Mouse (Mus musculus): ENCODE data around the gene Skint10.

The Skint10 gene

DNA sequence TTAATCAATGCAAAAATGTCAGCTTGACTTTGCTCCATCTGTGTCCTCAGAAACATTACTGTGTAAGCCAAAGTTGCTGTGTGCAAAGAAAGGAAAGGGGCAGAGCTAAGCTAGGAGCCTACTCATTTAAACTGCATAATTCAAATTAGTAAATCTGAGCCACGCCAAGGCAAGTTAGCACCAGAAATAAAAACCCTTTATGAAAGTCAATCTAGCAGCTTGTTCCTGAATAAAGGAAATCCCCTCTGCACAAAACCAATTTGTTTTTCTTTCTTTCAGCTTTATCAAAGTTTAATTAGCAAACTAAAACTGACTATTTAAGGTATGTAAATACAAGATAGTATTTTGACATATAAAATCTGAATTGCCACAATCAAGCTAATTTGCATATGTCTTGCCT lies at the start of gene Skint10:
Gene Skint10, minus strand, starts transcription at position 101 of the 400 bp plus-strand sequence.
- no peak for DNase-seq

DNA sequence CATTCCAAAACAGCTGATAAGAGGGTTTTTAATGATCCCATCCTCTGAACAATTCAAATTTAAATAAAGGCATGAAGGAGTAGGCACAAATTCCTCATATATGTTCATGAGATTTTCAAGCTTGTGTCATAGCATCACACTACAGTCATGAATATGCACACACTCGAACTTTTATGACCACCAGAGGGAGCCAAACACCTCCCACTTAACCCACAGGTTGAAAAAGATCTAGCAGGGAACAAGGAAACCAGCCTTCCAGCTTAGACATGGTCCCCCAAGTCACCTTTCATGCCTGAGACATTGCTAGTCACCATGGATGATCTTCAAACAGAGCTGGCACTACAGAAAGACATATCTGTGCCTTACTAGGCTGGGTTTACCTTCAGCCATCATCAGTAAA lies 16.0 kb upstream of the Skint10 start:
- DNase-seq: no peak
